Mouse (Mus musculus) liver, embryonic 16.5 days (tissue): Measurements from ENCODE around the gene Armt1. TPM values are rescaled to one million over a fixed set of nuclear protein-coding genes. Genes with fewer than 3 reads are reported as not detected.

Experiments used
- ATAC-seq: fragments of 200-750 bp; cut with Nextera tagmentation; 2 replicates; pipeline ENCODE4 v1.8.0; 2017; ENCODE audit warnings: low read depth, mild to moderate bottlenecking, moderate number of reproducible peaks, moderate library complexity
- H3K27ac ChIP-seq: fragments of 300-500 bp; sonication (generic); 2 replicates; pipeline ENCODE4 v1.5.1; 2014; ENCODE audit warnings: mild to moderate bottlenecking, low read length
- H3K27me3 ChIP-seq: fragments of 300-500 bp; sonication (generic); 2 replicates; pipeline ENCODE4 v1.6.1; 2014; ENCODE audit warnings: low read depth, low read length, mixed read lengths; ENCODE audit not compliant: control insufficient read depth, insufficient read depth
- H3K36me3 ChIP-seq: fragments of 300-500 bp; sonication (generic); 2 replicates; pipeline ENCODE4 v1.6.1; 2014; ENCODE audit warnings: mild to moderate bottlenecking; ENCODE audit not compliant: control insufficient read depth, insufficient read depth
- H3K4me1 ChIP-seq: fragments of 300-500 bp; sonication (generic); 2 replicates; pipeline ENCODE4 v1.6.1; 2014; ENCODE audit warnings: low read depth, low read length, mixed read lengths; ENCODE audit not compliant: control insufficient read depth
- H3K4me2 ChIP-seq: fragments of 300-500 bp; sonication (generic); 2 replicates; pipeline ENCODE4 v1.6.1; 2014; ENCODE audit warnings: low read depth, low read length, mixed read lengths
- H3K4me3 ChIP-seq: fragments of 300-500 bp; sonication (generic); 2 replicates; pipeline ENCODE4 v1.5.1; 2014; ENCODE audit warnings: low read depth, mild to moderate bottlenecking, low read length
- H3K9ac ChIP-seq: fragments of 300-500 bp; sonication (generic); 2 replicates; pipeline ENCODE4 v1.6.1; 2014; ENCODE audit warnings: low read depth, low read length
- H3K9me3 ChIP-seq: fragments of 300-500 bp; sonication (generic); replicated peaks from 2 replicates; pipeline ENCODE4 v1.6.1; 2016; ENCODE audit warnings: low read length; ENCODE audit not compliant: control insufficient read depth
- WGBS: fragments of 180-500 bp; shearing (Covaris S2); extraction: QIAGEN DNeasy Blood & Tissue Kit; methylation state at CpG from one replicate; pipeline ENCODE4 v1.1.7; 2014; ENCODE audit not compliant: insufficient replicate concordance; 5-methylcytosine and 5-hydroxymethylcytosine counted together
- polyA plus RNA-seq: library from polyadenylated mRNA; unstranded; fragments of >200 nt; fragmentation: Nextera tagmentation; extraction: Ambion mirVana; gene quantifications from 2 replicates; pipeline ENCODE4 v1.2.1, GENCODE M21; 2015

The Armt1 gene
- polyA plus RNA-seq = 12.7 and 12.8 TPM in 2 replicates

DNA sequence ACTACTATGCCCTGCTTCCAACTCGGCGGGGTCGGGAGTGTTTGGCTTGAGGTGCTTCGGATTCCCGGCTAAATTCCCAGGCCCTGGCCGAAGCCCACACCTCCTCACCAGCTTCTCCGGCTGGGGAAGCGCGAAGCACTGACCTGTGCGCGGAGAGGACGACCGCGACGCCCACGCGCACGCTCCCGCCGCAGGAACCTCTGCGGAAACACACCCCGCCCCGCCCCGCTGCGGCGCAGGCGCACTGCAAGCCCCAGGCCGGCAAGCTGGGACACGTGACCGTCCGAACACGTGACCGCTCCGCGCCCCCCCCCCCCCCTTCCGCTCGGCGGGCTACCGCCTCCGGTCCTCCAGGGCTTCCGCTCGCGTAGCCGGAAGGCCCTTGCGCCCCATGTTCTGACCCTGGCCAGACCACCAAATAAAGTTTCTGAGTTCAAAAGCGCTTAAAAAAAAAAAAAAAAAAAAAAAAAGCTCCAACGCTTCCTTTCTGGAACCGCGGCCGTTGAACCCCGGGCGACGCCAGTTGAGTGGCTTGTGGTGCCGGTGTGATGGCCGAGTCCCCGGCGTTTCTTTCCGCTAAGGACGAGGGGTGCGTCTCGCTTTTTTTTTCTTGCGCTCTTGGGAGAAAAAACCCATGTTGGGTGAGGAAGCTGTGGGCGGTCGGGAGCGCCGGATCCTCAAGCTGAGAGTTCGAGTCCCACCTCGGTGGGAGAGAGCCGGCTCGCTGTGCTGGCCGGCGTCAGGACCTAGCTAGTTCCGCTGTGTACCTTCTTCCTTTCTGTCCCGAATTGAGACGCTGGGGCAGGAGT is at the start of gene Armt1, which contains the start of gene Rmnd1:
Armt1 (plus strand) TSS at position 345 of the 809 bp plus-strand sequence.
Rmnd1 (minus strand) TSS at position 266 of the 809 bp plus-strand sequence.
- Histone ChIP-seq H3K4me2 (peak within 1 kb of the TSS; percentile 97), H3K27me3 (no peaks in the 10 kb centered on the region), H3K9ac (peak within 1 kb of the TSS; percentile 81), H3K36me3 (peaks cover 4% of the 10 kb centered on the region), H3K27ac (peak within 1 kb of the TSS; percentile 93), H3K9me3 (no peaks in the 10 kb centered on the region), H3K4me1 (peaks cover 16% of the 10 kb centered on the region), H3K4me3 (peak within 1 kb of the TSS; percentile 77)
- peak; percentile 94 for ATAC-seq
- WGBS = under 1% methylated on average over 73 of the region's 75 CpGs

DNA sequence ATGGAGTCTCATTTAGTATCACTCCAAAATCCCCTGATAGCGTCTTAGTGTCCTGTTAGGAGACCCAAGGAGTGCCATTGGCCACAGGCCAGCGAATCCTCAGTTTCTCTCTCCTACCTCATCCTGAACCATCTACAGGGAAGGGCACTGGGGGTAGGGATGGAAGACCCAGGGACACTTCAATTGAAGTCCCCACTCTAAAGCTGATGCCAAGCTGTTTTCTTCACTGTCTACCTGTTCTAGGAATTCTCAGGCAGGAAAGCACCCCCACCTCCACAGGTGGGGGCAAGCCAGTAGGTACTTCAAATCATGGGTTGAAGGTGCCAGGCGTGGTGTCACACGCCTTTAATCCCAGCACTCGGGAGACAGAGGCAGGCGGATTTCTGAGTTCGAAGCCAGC is 48.0 kb upstream of the Armt1 start:
- no peak for ATAC-seq
- no peak overlapping the region for H3K4me3 ChIP-seq
- no peaks in the 10 kb centered on the region for H3K27me3 ChIP-seq
- no peaks in the 10 kb centered on the region for H3K36me3 ChIP-seq
- H3K9me3 ChIP-seq = no peaks in the 10 kb centered on the region
- 73% methylated on average over 7 of the region's 7 CpGs for WGBS
- H3K4me2 ChIP-seq = no peak overlapping the region
- peaks cover 29% of the 10 kb centered on the region for H3K4me1 ChIP-seq
- H3K27ac ChIP-seq = no peak overlapping the region
- H3K9ac ChIP-seq = no peak overlapping the region

DNA sequence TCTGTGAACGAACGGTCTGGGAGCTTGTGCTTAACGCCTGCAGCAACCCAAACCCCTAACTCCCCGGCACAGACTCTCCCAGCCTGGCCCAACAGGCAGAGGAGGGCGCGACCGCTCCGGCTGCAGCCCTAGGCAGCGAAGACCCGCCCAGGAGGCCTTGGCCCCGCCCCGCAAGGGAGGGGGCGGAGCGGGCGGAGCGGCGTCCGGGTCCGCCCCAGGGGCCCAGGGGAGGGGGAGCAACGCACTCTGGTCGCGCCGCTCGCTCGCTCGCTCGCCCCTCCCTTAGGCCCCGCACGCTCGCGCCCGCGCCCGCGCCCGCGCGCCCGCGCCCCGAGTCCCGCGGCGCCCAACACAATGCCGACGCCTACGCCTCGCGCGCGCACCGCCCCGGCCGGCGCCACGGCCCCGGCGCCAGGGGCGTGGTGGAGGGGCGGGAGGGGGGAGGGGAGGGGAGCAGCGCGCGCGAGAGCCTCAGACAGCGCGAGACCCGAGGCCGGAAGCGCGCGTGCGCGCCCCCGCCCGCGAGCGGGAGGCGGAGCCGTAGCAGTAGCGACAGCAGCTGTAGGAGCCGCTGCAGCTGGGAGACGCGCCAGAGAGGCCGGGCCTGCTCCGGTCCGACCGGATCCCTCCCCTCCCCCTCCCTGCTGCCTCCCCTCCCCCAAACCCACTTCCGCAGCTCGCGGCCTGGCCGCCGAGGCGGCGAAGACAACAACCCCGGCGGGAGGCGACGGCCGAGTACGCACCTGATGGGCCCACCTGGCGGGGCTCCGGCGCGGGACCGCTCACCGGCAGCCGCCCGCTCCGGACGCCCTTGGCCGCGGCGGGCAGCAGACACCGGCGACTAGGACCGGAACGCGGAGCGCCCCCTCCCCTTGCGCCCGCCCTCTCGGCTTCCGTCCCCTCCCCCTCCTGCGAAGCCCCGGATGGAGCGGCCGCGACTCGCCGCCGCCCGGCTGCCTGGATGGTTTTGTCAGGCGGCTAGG is 45.4 kb upstream of the Armt1 start:
- under 1% methylated on average over 90 of the region's 133 CpGs for WGBS
- peak; percentile 88 for ATAC-seq

DNA sequence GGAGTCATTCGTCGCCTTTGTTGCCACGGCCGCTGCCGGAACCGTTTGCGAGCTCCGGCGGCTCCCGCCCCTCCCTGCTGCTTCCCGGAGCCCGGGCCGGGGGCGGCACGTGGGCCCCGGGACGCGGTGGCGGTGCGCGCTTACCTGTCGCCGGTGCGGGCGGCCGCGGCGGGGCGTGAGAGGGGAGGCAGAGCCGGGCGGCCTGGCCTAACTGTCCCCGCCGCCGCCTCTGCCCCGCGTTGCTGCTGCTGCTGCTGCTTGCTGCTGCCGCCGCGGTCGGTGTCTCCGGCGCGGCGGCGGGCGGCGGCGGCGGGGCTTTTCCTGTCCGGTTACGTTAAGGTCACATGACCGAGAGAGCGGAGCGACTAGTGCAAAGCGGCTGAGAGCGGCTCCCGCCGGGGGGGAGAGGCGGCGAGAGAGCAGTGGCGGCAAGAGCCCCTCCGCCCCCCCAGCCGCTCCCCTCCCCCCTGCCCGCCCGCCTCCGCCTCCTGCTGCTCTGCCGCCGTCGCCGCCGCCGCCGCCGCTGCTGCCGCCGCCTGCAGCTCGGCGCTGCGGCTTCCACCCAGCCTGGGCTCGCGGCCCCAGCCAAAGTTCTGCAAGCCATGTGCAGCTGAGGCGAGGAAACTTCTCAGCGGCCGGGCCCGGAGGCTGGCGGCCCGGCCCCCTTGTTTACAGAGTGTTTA is 44.4 kb upstream of the Armt1 start, which contains the start of gene Zbtb2:
Zbtb2 (minus strand) TSS at position 408 of the 683 bp plus-strand sequence.
- H3K9ac ChIP-seq = peak within 1 kb of the TSS; percentile 95
- H3K36me3 ChIP-seq = no peaks in the 10 kb centered on the region
- under 1% methylated on average over 38 of the region's 87 CpGs for WGBS
- peaks cover 51% of the 10 kb centered on the region for H3K4me1 ChIP-seq
- H3K27ac ChIP-seq = peak within 1 kb of the TSS; percentile 96
- peak within 1 kb of the TSS; percentile 90 for H3K4me3 ChIP-seq
- H3K9me3 ChIP-seq = no peaks in the 10 kb centered on the region
- peak; percentile 0; the same call in 1 of the 2 replicates for ATAC-seq
- peak within 1 kb of the TSS; percentile 98 for H3K4me2 ChIP-seq
- H3K27me3 ChIP-seq = no peaks in the 10 kb centered on the region

More for the DNA sequence above, 45.4 kb upstream of the Armt1 start:
- Histone ChIP-seq H3K27me3 (no peaks in the 10 kb centered on the region), H3K4me3 (peak overlapping the region; percentile 90), H3K9ac (peak overlapping the region; percentile 95), H3K4me2 (peak overlapping the region; percentile 98), H3K27ac (peak overlapping the region; percentile 96), H3K9me3 (no peaks in the 10 kb centered on the region), H3K36me3 (no peaks in the 10 kb centered on the region), H3K4me1 (peaks cover 51% of the 10 kb centered on the region)

DNA sequence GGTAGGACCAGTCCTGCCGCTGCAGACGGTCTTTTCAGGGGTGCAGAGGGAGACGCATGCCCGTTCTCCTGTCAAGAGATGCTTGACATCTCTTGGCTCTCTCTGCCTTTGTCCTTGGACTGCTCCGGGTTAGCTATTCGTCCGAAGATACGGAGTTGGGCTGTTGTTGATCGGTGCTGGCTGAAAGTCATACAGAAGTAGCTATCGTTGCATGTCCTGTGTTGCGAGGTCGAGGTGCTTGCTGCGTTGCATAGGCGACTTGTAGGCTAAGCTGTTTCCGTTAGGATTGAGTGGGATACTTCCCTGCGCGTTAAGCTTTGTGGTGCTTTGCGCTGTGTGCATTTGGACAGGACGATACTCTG is 43.9 kb upstream of the Armt1 start:
- Histone ChIP-seq H3K4me1 (peaks cover 47% of the 10 kb centered on the region), H3K4me3 (peak overlapping the region; percentile 90), H3K4me2 (peak overlapping the region; percentile 98), H3K36me3 (no peaks in the 10 kb centered on the region), H3K9ac (peak overlapping the region; percentile 95), H3K9me3 (no peaks in the 10 kb centered on the region), H3K27me3 (no peaks in the 10 kb centered on the region), H3K27ac (peak overlapping the region; percentile 96)
- no peak for ATAC-seq
- WGBS = under 1% methylated on average over 19 of the region's 19 CpGs

DNA sequence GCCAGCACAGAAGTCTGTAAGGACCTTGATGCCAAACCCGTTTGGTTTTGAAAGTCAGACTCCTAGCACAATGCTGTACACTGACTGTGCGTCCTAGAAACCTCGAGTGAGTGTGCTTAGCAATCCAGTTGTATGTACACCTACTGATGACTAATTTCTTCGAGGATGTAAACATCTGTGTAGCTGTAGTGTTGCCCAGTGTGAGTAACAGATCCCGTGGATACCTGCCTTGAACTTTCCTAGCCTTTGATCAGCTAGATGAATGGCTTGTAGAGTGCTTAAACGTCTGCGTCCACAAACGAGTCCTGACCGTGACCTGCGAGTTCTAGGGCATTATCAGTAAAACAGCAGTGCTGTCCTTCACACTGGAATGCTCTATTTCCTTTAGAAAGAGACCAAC is 43.2 kb upstream of the Armt1 start:
- H3K36me3 ChIP-seq = no peaks in the 10 kb centered on the region
- H3K27me3 ChIP-seq = no peaks in the 10 kb centered on the region
- H3K4me3 ChIP-seq = peak overlapping the region; percentile 90
- 15% methylated on average over 10 of the region's 10 CpGs for WGBS
- H3K27ac ChIP-seq = no peak overlapping the region
- H3K4me2 ChIP-seq = peak overlapping the region; percentile 98
- ATAC-seq = no peak
- H3K4me1 ChIP-seq = peaks cover 47% of the 10 kb centered on the region
- H3K9me3 ChIP-seq = no peaks in the 10 kb centered on the region
- H3K9ac ChIP-seq = peak overlapping the region; percentile 95

DNA sequence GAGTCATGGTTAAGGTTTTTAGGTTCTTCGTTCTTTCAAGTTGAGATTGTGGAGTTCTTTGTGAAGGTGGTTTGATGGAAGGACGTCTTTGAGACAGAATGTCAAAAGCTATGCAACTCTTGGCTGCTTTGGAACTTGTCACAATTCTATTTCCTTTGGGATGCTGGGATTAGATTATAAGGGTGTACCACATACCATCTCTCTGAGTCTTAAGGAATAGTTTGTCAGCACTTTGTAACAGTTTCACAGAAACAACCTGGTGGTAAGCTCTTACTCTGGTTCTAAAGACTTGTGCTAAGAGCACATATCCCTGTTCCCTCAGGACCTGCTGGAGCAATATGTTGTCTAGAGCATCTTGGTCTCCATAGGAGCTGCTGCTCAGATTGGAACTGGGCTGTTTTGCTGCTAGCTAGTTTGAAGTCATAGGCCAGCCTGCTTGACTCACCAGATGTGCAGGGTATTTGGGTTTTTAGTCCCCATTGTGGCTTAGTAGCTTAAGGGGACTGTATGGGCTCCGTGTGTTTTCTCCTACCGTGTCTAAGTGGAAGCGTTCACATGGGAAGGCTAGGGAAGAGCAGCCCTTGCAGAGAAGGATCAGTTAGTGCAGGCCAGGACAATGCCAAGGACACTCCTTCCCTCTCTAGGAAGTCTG is 42.7 kb upstream of the Armt1 start:
- Histone ChIP-seq H3K4me2 (peak overlapping the region; percentile 98), H3K27ac (no peak overlapping the region), H3K27me3 (no peaks in the 10 kb centered on the region), H3K9ac (no peak overlapping the region), H3K9me3 (no peaks in the 10 kb centered on the region), H3K4me3 (peak overlapping the region; percentile 90), H3K36me3 (no peaks in the 10 kb centered on the region), H3K4me1 (peaks cover 46% of the 10 kb centered on the region)
- WGBS = 64% methylated on average over 5 of the region's 5 CpGs
- no peak for ATAC-seq

DNA sequence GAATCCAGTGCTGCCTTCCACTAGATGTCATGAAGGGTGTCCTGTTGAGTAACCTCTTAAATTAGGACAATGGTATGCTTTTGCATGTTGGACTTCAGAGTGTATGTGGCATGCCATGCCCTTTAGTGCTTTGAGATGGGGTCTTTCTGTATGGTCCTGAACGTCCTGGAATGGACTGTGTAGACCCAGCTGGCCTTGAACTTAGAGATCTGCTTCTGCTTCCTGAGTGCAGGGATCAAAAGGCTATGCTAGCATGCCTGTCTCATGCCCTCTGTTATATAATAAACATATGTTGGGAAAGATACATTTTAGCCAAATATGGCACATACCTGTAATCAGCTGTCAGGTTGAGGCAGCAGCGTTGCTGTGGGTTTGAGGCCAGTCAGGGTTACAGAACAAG is 41.7 kb upstream of the Armt1 start:
- Histone ChIP-seq H3K4me1 (peaks cover 40% of the 10 kb centered on the region), H3K9ac (no peak overlapping the region), H3K4me3 (no peak overlapping the region), H3K36me3 (no peaks in the 10 kb centered on the region), H3K9me3 (no peaks in the 10 kb centered on the region), H3K27me3 (no peaks in the 10 kb centered on the region), H3K4me2 (no peak overlapping the region), H3K27ac (no peak overlapping the region)
- no peak for ATAC-seq
- WGBS = 48% methylated on average over 2 of the region's 2 CpGs
